Mouse (Mus musculus) testis, adult 2 months (tissue): ENCODE results near the gene Gm20388. TPM values are rescaled to one million over a fixed set of nuclear protein-coding genes. Genes with fewer than 3 reads are reported as not detected.
A peak's percentile ranks its signal among the peaks of the same experiment; 100 is the strongest.

Experiments used
- H3K27ac ChIP-seq: fragments of 200-500 bp; 2 replicates; pipeline ENCODE4 v1.5.1; 2012; ENCODE audit warnings: low read depth, low read length; ENCODE audit not compliant: control insufficient read depth, insufficient read depth
- H3K27me3 ChIP-seq: fragments of 200-500 bp; 2 replicates; pipeline ENCODE4 v1.6.1; 2012; ENCODE audit warnings: mild to moderate bottlenecking, low read length, moderate library complexity; ENCODE audit not compliant: control insufficient read depth, insufficient read depth
- H3K36me3 ChIP-seq: fragments of 200-500 bp; 2 replicates; pipeline ENCODE4 v1.6.1; 2012; ENCODE audit warnings: mild to moderate bottlenecking, low read length; ENCODE audit not compliant: control insufficient read depth, insufficient read depth
- H3K4me1 ChIP-seq: fragments of 200-500 bp; 2 replicates; pipeline ENCODE4 v1.6.1; 2012; ENCODE audit warnings: low read length; ENCODE audit not compliant: control insufficient read depth, insufficient read depth
- H3K4me3 ChIP-seq: fragments of 200-500 bp; 2 replicates; pipeline ENCODE4 v1.5.1; 2012; ENCODE audit warnings: low read depth, mild to moderate bottlenecking, low read length, moderate library complexity, mixed read lengths; ENCODE audit not compliant: control insufficient read depth
- CTCF ChIP-seq: fragments of 200-500 bp; IDR thresholded peaks from 2 replicates; pipeline ENCODE4 v1.5.1; 2012; ENCODE audit warnings: low read depth, mild to moderate bottlenecking, inconsistent platforms, low read length, moderate library complexity; ENCODE audit not compliant: control insufficient read depth, insufficient read depth, insufficient replicate concordance
- POLR2A ChIP-seq: fragments of 200-500 bp; IDR thresholded peaks from 2 replicates; pipeline ENCODE4 v1.6.1; 2012; ENCODE audit warnings: low read depth, mild to moderate bottlenecking, inconsistent platforms, low read length, moderate library complexity; ENCODE audit not compliant: control insufficient read depth
- polyA plus RNA-seq: library from polyadenylated mRNA; depleted of rRNA; stranded (reverse); fragments of >200 nt; gene quantifications from 2 replicates; pipeline ENCODE4 v1.2.3, GENCODE M21; 2012

Gene Gm20388
- polyA plus RNA-seq, 1 experiment: 5.6 TPM

DNA sequence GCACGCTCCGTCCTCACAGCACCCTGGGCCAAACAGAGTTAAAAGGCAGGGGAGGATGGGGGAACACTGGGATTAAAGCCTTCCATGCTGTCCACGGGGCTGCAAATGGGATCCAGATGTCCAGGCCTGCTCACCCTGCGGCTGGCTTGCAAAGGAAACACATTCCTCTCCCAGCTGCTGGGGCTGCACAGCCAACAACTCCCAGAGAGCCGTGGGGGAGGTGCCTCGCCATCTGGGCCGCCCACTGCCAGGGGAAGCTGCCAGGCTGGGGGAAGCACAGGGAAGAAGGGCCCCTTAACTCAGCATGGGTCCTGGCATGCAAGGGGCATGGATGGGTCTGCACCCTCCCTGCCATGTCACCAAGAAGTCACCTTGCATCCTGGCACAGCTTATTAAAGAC lies 2750.5 kb downstream of the Gm20388 start:
- Histone ChIP-seq H3K4me3 (no peak overlapping the region), H3K27me3 (no peaks in the 10 kb centered on the region), H3K36me3 (no peaks in the 10 kb centered on the region), H3K4me1 (peaks cover 2% of the 10 kb centered on the region; the same call in 1 of the 2 replicates), H3K27ac (no peak overlapping the region)
- TF ChIP-seq POLR2A: no peak
- no peak for TF ChIP-seq CTCF

DNA sequence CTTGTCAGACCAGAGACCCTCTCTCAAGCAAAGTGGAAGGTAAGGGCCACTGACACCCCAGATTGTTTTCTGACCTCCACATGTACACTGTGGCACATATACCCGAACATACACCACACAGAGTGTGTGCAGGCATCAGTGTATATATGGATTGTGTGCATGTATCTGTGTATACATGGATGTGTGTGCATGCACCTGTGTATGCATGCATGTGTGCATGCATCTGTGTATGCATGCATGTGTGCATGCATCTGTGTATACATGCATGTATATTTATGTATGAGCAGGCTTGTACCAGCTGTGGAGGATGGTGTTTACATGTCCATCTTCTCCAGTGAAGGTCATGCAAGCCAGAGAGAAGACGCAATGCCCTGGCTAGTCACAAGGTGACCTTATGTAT lies 2751.3 kb downstream of the Gm20388 start:
- H3K4me1 ChIP-seq: peaks cover 2% of the 10 kb centered on the region; the same call in 1 of the 2 replicates
- no peak overlapping the region for H3K27ac ChIP-seq
- no peak overlapping the region for H3K4me3 ChIP-seq
- no peaks in the 10 kb centered on the region for H3K27me3 ChIP-seq
- TF ChIP-seq CTCF (no peak), POLR2A (no peak)
- no peaks in the 10 kb centered on the region for H3K36me3 ChIP-seq

- no peak overlapping the region for H3K4me3 ChIP-seq
- H3K27ac ChIP-seq: no peak overlapping the region
- H3K27me3 ChIP-seq: no peaks in the 10 kb centered on the region
- H3K36me3 ChIP-seq: no peaks in the 10 kb centered on the region
- TF ChIP-seq CTCF: no peak
- TF ChIP-seq POLR2A: no peak
- peaks cover 2% of the 10 kb centered on the region; the same call in 1 of the 2 replicates for H3K4me1 ChIP-seq
These were observed 2752.5 kb downstream of the Gm20388 start for GRCm38 (mm10) chr8:122663106-122663505.

DNA sequence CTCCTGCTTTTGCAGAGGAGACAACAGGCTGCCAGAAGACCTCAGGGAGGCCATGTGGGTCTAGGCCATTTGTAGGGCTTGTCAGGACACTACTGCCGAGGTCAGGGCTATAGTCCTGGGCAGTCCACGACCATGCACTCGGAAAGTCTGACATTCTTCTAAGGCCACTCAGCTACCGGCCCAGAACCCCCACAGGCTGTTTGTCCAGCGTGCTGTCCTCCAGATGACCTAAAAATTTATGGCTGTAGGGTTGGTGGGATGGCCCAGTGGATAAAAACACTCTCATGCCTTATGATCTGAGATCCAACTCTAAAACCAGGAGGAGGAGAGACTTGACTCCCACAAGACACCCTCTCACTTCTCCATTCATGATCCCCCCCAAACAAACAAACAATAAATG lies 2753.0 kb downstream of the Gm20388 start:
- H3K4me3 ChIP-seq: no peak overlapping the region
- TF ChIP-seq POLR2A (no peak), CTCF (no peak)
- H3K4me1 ChIP-seq: peaks cover 2% of the 10 kb centered on the region; the same call in 1 of the 2 replicates
- no peak overlapping the region for H3K27ac ChIP-seq
- H3K27me3 ChIP-seq: no peaks in the 10 kb centered on the region
- H3K36me3 ChIP-seq: no peaks in the 10 kb centered on the region

- Histone ChIP-seq H3K4me3 (no peak overlapping the region), H3K27me3 (no peaks in the 10 kb centered on the region), H3K36me3 (no peaks in the 10 kb centered on the region), H3K4me1 (peaks cover 2% of the 10 kb centered on the region; the same call in 1 of the 2 replicates), H3K27ac (peak overlapping the region; percentile 12; the same call in 1 of the 2 replicates)
- no peak for TF ChIP-seq POLR2A
- no peak for TF ChIP-seq CTCF
These were observed 2754.6 kb downstream of the Gm20388 start for GRCm38 (mm10) chr8:122665221-122665620.

DNA sequence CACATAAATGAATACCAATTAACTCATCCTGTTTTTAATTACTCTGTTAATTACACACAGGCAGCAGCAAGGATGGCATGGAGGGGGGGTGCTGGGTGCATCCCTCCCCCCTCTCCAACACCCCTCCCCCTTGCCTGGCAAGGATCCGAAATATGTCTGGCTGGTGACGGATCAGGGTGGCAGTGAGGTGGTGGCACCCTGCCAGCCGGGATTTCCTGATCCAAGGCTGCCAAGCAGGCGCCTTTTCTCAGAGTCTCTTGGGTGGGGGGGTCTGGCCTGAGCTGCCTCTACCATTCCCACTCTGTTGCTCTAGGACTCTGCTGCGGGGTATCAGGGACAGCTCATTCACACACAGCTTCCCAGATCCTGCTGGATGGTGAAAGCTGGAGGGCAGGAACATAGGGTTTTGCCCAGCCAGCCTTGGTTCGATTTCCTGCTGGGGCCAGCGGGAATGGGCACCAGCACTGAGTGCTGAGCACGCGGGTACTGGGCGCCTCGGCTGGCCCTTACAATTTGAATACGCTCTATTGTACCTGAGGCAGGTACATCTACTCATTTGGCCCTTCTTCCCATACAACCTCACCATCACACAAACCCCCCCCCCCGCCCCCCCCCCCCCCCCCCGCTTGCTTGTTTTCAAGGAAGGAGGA lies 2755.2 kb downstream of the Gm20388 start:
- H3K27ac ChIP-seq: no peak overlapping the region
- peaks cover 2% of the 10 kb centered on the region; the same call in 1 of the 2 replicates for H3K4me1 ChIP-seq
- H3K27me3 ChIP-seq: no peaks in the 10 kb centered on the region
- no peak overlapping the region for H3K4me3 ChIP-seq
- no peak for TF ChIP-seq POLR2A
- no peak for TF ChIP-seq CTCF
- H3K36me3 ChIP-seq: no peaks in the 10 kb centered on the region

GRCm38 (mm10) chr8:122666338-122666764 lies 2755.7 kb downstream of the Gm20388 start:
- H3K4me3 ChIP-seq: no peak overlapping the region
- no peaks in the 10 kb centered on the region for H3K36me3 ChIP-seq
- no peak for TF ChIP-seq CTCF
- no peak for TF ChIP-seq POLR2A
- H3K27me3 ChIP-seq: no peaks in the 10 kb centered on the region
- H3K27ac ChIP-seq: no peak overlapping the region
- peaks cover 2% of the 10 kb centered on the region; the same call in 1 of the 2 replicates for H3K4me1 ChIP-seq

- TF ChIP-seq CTCF (no peak), POLR2A (no peak)
- Histone ChIP-seq H3K27ac (no peak overlapping the region), H3K36me3 (no peaks in the 10 kb centered on the region), H3K27me3 (no peaks in the 10 kb centered on the region), H3K4me3 (no peak overlapping the region), H3K4me1 (peaks cover 2% of the 10 kb centered on the region; the same call in 1 of the 2 replicates)
These were observed 2756.2 kb downstream of the Gm20388 start for GRCm38 (mm10) chr8:122666827-122667226.
